Mouse (Mus musculus) C2C12 (cell line): ENCODE measurements at regions not wholly inside any gene's neighbourhood (a gene's known extent, or its start where the extent isn't known, plus 50 kb on each side); places are given as distances from the start of the nearest gene placed in this dataset.

Experiments used
- H3K27me3 ChIP-seq: one replicate; pipeline ENCODE4 v1.6.1; 2011; ENCODE audit not compliant: control insufficient read depth, insufficient read depth, insufficient read length
- H3K36me3 ChIP-seq: one replicate; pipeline ENCODE4 v1.6.1; 2011; ENCODE audit not compliant: control insufficient read depth, insufficient read depth
- H3K4me3 ChIP-seq: one replicate; pipeline ENCODE4 v1.5.1; 2011; ENCODE audit warnings: mild to moderate bottlenecking, control low read depth; ENCODE audit not compliant: poor library complexity, insufficient read depth, severe bottlenecking
- H3K79me2 ChIP-seq: one replicate; pipeline ENCODE4 v1.6.1; 2011; ENCODE audit not compliant: control insufficient read depth, insufficient read depth
- H3K79me3 ChIP-seq: one replicate; pipeline ENCODE4 v1.6.1; 2011; ENCODE audit warnings: low read depth, control low read depth
- H3ac ChIP-seq: one replicate; pipeline ENCODE3; 2011; ENCODE audit warnings: low read depth; ENCODE audit not compliant: control insufficient read depth, insufficient read length
- CEBPB ChIP-seq: IDR thresholded peaks from one replicate; pipeline ENCODE4 v1.6.1; 2011; ENCODE audit warnings: low read depth, mild to moderate bottlenecking, control low read depth, moderate library complexity
- CTCF ChIP-seq: IDR thresholded peaks from one replicate; pipeline ENCODE4 v1.5.1; 2011; ENCODE audit not compliant: control insufficient read depth, insufficient read depth, insufficient read length
- FOSL1 ChIP-seq: IDR thresholded peaks from one replicate; pipeline ENCODE4 v1.8.0; 2011; ENCODE audit warnings: mild to moderate bottlenecking, low read length; ENCODE audit not compliant: poor library complexity, insufficient read depth, severe bottlenecking
- MAX ChIP-seq: IDR thresholded peaks from one replicate; pipeline ENCODE4 v1.6.1; 2011; ENCODE audit warnings: mild to moderate bottlenecking, control low read depth
- MYOD1 ChIP-seq: IDR thresholded peaks from one replicate; pipeline ENCODE4 v1.6.1; 2011; ENCODE audit warnings: low read depth; ENCODE audit not compliant: control insufficient read depth, insufficient read length
- MYOG ChIP-seq: IDR thresholded peaks from one replicate; pipeline ENCODE4 v1.6.1; 2011; ENCODE audit not compliant: control insufficient read depth, insufficient read length; ENCODE audit errors: extremely low read depth
- USF1 ChIP-seq: IDR thresholded peaks from one replicate; pipeline ENCODE4 v1.6.1; 2011; ENCODE audit warnings: low read depth, mild to moderate bottlenecking, control low read depth, moderate library complexity

DNA sequence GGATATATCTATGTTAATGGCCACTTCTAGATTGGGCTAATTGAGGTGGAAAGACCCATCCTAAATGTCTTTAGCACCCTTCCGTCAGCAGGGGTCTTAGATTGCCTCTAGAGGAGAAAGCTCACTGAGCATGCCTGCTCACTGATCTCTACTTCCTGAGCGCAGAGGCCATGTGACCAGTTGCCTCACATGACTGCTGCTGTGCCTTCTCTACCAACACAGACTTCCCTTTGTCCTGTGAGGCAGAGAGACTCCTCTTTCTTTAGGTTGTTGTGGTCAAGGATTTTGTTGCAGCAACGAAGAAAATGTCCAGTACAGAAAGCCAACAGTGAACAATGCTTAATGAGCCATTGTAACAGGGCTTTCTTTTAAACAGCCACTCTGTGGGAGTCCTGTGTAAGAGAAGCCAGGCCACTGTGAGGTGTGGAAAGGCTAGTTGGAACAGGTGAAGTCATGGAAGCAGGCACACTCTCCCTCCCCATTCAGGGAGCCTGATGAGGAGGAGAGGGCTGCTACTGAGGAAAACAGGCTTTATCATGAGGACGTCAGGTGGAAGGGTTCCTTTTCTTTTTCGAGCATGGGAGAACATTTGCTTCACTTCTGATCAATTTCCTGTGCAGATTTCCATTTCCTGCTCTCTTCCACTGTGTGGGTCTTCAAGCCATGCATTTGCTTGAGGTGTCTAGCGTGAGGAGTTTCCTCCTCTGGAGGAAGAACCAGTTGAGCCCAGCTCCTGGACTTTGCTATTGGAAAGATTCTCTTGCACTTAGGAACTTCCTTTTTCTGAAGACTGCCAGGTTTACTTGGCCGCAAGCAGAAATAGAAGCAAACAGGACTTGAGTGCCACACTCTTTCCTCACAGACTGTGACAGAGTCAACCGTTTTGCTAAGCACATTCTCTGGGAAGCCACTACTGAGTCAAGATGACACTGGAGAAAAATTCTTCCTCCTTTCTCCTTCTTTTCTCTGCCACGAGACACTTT lies 290.7 kb upstream of the Adgrl2 start:
- Histone ChIP-seq H3ac (no peak overlapping the region), H3K79me2 (no peaks in the 10 kb centered on the region)

GRCm38 (mm10) chr3:149279338-149279737 lies 289.0 kb upstream of the Adgrl2 start:
- H3K27me3 ChIP-seq: no peaks in the 10 kb centered on the region
- no peaks in the 10 kb centered on the region for H3K79me2 ChIP-seq
- no peaks in the 10 kb centered on the region for H3K36me3 ChIP-seq
- no peak overlapping the region for H3ac ChIP-seq
- TF ChIP-seq USF1 (no peak), FOSL1 (no peak), CEBPB (no peak), MYOD1 (no peak), CTCF (no peak), MYOG (no peak)
- H3K79me3 ChIP-seq: no peaks in the 10 kb centered on the region
- no peak overlapping the region for H3K4me3 ChIP-seq

More for the DNA sequence above, 290.7 kb upstream of the Adgrl2 start:
- no peaks in the 10 kb centered on the region for H3K79me3 ChIP-seq
- TF ChIP-seq CTCF (no peak), CEBPB (no peak), FOSL1 (no peak), MAX (no peak), MYOG (no peak), USF1 (peak; percentile 39), MYOD1 (no peak)
- H3K27me3 ChIP-seq: no peaks in the 10 kb centered on the region
- no peak overlapping the region for H3K4me3 ChIP-seq
- H3K36me3 ChIP-seq: no peaks in the 10 kb centered on the region

DNA sequence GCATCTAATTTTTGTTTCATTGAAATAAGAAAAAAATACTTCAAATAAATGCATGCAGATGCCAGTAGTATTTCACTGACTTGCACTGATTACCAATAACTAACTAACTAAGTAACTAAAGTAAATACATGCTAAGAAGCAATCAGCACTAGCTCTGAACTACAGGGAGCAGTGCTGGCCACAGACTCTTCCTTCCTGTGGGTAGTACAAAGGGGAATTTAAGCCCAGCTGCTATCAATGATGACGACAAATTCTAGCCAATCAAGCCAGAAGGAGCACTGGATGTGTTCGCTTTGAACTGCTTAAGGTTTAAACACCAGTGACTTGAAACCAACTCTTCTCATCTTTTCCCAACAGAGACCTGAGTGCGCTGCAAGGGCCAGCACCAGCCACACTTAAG lies 287.5 kb upstream of the Adgrl2 start:
- Histone ChIP-seq H3ac (no peak overlapping the region), H3K79me2 (no peaks in the 10 kb centered on the region), H3K36me3 (no peaks in the 10 kb centered on the region), H3K4me3 (no peak overlapping the region), H3K79me3 (no peaks in the 10 kb centered on the region), H3K27me3 (no peaks in the 10 kb centered on the region)
- no peak for TF ChIP-seq MAX
- no peak for TF ChIP-seq CTCF
- no peak for TF ChIP-seq USF1
- no peak for TF ChIP-seq MYOG
- no peak for TF ChIP-seq CEBPB
- no peak for TF ChIP-seq MYOD1
- no peak for TF ChIP-seq FOSL1

DNA sequence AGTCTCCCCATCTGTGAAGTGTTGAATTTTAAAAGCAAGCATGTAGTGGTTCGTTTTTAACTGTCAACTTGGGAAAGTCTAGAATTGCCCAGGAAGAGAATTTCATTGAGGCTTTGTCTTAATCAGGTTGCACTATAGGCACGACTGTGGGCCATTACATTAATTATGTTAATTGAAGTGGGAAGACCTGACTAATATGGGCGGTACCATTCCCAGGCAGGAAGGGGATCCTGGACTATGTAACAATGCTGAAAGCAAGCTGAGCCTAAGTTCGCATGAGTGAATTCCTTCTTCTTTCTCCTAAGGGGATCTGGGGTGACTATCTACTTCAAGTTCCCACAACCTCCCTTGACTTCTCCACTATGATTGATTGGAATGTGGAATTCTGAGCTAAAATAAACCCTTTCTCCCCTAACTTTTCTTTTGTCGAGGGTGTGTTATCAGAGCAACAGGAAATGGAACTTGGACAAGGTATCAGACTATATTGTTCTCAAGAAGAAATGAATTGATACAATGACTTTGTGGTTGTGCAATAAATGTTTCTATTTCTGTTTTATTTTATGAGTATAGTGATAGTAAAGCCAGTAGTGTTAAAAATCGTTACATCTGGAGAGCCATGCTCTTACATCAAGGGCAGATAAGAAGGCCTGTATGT lies 285.2 kb upstream of the Adgrl2 start:
- no peaks in the 10 kb centered on the region for H3K36me3 ChIP-seq
- H3K79me2 ChIP-seq: no peaks in the 10 kb centered on the region
- H3K79me3 ChIP-seq: no peaks in the 10 kb centered on the region
- TF ChIP-seq MAX (no peak), MYOD1 (no peak), MYOG (no peak), CTCF (no peak), FOSL1 (no peak), CEBPB (no peak), USF1 (no peak)
- no peaks in the 10 kb centered on the region for H3K27me3 ChIP-seq
- no peak overlapping the region for H3K4me3 ChIP-seq
- H3ac ChIP-seq: no peak overlapping the region

GRCm38 (mm10) chr3:149274987-149275386 lies 284.6 kb upstream of the Adgrl2 start:
- Histone ChIP-seq H3ac (no peak overlapping the region), H3K36me3 (no peaks in the 10 kb centered on the region), H3K4me3 (no peak overlapping the region), H3K27me3 (no peaks in the 10 kb centered on the region), H3K79me2 (no peaks in the 10 kb centered on the region), H3K79me3 (no peaks in the 10 kb centered on the region)
- TF ChIP-seq MYOG (no peak), MYOD1 (no peak), USF1 (no peak), CTCF (no peak), CEBPB (no peak), MAX (no peak)
